Mouse (Mus musculus): Measurements from ENCODE around the gene Man1a2.

GRCm38 (mm10) chr3:100561561-100562175, 123.6 kb downstream of the Man1a2 start:
- no peak for TF ChIP-seq CTCF (IDR thresholded peaks at IDR 0.05; ENCODE audit: low read depth, low read length)
- TF ChIP-seq POLR2A (IDR thresholded peaks at IDR 0.05; ENCODE audit: extremely low read depth, insufficient read depth, low read length), result no peak
